Mouse (Mus musculus) small intestine, adult 2 months (tissue): ENCODE measurements around the gene Acp5.

Source experiments
- CTCF ChIP-seq: fragments of 200-500 bp; IDR thresholded peaks from 2 replicates; pipeline ENCODE4 v1.5.1; 2012; ENCODE audit warnings: low read depth, mild to moderate bottlenecking, control low read depth, inconsistent platforms, low read length, moderate library complexity, mixed read lengths; ENCODE audit not compliant: insufficient replicate concordance, insufficient read length; ENCODE audit errors: extremely low read depth
- POLR2A ChIP-seq: fragments of 200-500 bp; IDR thresholded peaks from 2 replicates; pipeline ENCODE4 v1.6.1; 2012; ENCODE audit warnings: low read depth, mild to moderate bottlenecking, control low read depth, inconsistent platforms, low read length, moderate library complexity

DNA sequence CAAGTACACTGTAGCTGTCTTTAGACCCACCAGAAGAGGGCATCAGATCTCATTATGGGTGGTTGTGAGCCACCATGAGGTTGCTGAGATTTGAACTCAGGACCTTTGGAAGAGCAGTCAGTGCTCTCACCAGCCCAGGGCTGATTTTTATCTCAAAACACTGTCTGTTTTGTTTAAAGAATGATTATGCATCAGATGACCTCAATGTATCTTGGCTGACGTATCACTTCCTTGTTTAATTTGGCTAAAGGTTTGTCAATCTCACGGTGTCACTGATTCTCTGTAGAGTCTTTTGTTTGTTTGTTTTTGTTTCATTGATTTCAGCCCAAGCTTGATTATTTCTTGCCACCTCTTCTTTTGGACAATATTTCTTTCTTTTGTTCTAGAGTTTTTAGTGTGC, 15.4 kb upstream of the Acp5 start:
- no peak for TF ChIP-seq POLR2A
- TF ChIP-seq CTCF, result no peak
